Mouse (Mus musculus): ENCODE data around the gene Lingo4. TPM values are rescaled to one million over a fixed set of nuclear protein-coding genes. Genes with fewer than 3 reads are reported as not detected.

Lingo4 gene
- 0.42 TPM for polyA plus RNA-seq (2015; fragmentation: Illumina TruSeq; extraction: RNeasy Lipid Tissue Mini Kit (QIAGEN cat#74804); ENCODE audit: insufficient read depth, low read depth, low replicate concordance)

GRCm38 (mm10) chr3:94398217-94398616, at the start of gene Lingo4:
Gene Lingo4 (plus strand): TSS chr3:94398517.

GRCm38 (mm10) chr3:94362138-94362537, 36.2 kb upstream of the Lingo4 start, which contains the start of gene C2cd4d:
Gene C2cd4d (plus strand): TSS chr3:94362438.

GRCm38 (mm10) chr3:94372641-94373040, 25.7 kb upstream of the Lingo4 start, which contains the start of gene Rorc:
Gene Rorc (plus strand): TSS chr3:94372794.

GRCm38 (mm10) chr3:94413031-94413679, 14.8 kb downstream of the Lingo4 start, which contains the start of gene Tdrkh:
Gene Tdrkh (plus strand): TSS chr3:94413273.

GRCm38 (mm10) chr3:94442951-94443596, 44.8 kb downstream of the Lingo4 start, which contains the start of gene Mrpl9:
Gene Mrpl9 (plus strand): TSS chr3:94443318.

GRCm38 (mm10) chr3:94443597-94443964, 45.3 kb downstream of the Lingo4 start, which contains the start of gene Oaz3:
Gene Oaz3 (minus strand): TSS chr3:94443915.

Other genes with a start within 250 kb of the Lingo4 start
- not detected for gene Gm10696, start 220.3 kb upstream of the Lingo4 start, polyA plus RNA-seq (2015; fragmentation: Illumina TruSeq; extraction: RNeasy Lipid Tissue Mini Kit (QIAGEN cat#74804); ENCODE audit: insufficient read depth, low read depth, low replicate concordance)
- gene Gm5286, start 201.8 kb upstream of the Lingo4 start, polyA plus RNA-seq (2015; fragmentation: Illumina TruSeq; extraction: RNeasy Lipid Tissue Mini Kit (QIAGEN cat#74804); ENCODE audit: insufficient read depth, low read depth, low replicate concordance): not detected
- gene Gm4778, start 134.5 kb upstream of the Lingo4 start, polyA plus RNA-seq (2015; fragmentation: Illumina TruSeq; extraction: RNeasy Lipid Tissue Mini Kit (QIAGEN cat#74804); ENCODE audit: insufficient read depth, low read depth, low replicate concordance): not detected
- 2.6 TPM for gene Them4, start 88.4 kb upstream of the Lingo4 start, polyA plus RNA-seq (2015; fragmentation: Illumina TruSeq; extraction: RNeasy Lipid Tissue Mini Kit (QIAGEN cat#74804); ENCODE audit: insufficient read depth, low read depth, low replicate concordance)
- gene Them5, start 56.4 kb upstream of the Lingo4 start, polyA plus RNA-seq (2015; fragmentation: Illumina TruSeq; extraction: RNeasy Lipid Tissue Mini Kit (QIAGEN cat#74804); ENCODE audit: insufficient read depth, low read depth, low replicate concordance): not detected
- not detected for gene C2cd4d, start 36.1 kb upstream of the Lingo4 start, polyA plus RNA-seq (2015; fragmentation: Illumina TruSeq; extraction: RNeasy Lipid Tissue Mini Kit (QIAGEN cat#74804); ENCODE audit: insufficient read depth, low read depth, low replicate concordance)
- 7.6 TPM for gene Rorc, start 25.7 kb upstream of the Lingo4 start, polyA plus RNA-seq (2015; fragmentation: Illumina TruSeq; extraction: RNeasy Lipid Tissue Mini Kit (QIAGEN cat#74804); ENCODE audit: insufficient read depth, low read depth, low replicate concordance)
- 1.6 TPM for gene Tdrkh, start 14.8 kb downstream of the Lingo4 start, polyA plus RNA-seq (2015; fragmentation: Illumina TruSeq; extraction: RNeasy Lipid Tissue Mini Kit (QIAGEN cat#74804); ENCODE audit: insufficient read depth, low read depth, low replicate concordance)
- gene Mrpl9, start 44.8 kb downstream of the Lingo4 start, polyA plus RNA-seq (2015; fragmentation: Illumina TruSeq; extraction: RNeasy Lipid Tissue Mini Kit (QIAGEN cat#74804); ENCODE audit: insufficient read depth, low read depth, low replicate concordance): 8.4 TPM
- not detected for gene Oaz3, start 45.4 kb downstream of the Lingo4 start, polyA plus RNA-seq (2015; fragmentation: Illumina TruSeq; extraction: RNeasy Lipid Tissue Mini Kit (QIAGEN cat#74804); ENCODE audit: insufficient read depth, low read depth, low replicate concordance)
- gene Celf3, start 79.8 kb downstream of the Lingo4 start, polyA plus RNA-seq (2015; fragmentation: Illumina TruSeq; extraction: RNeasy Lipid Tissue Mini Kit (QIAGEN cat#74804); ENCODE audit: insufficient read depth, low read depth, low replicate concordance): 16.1 TPM
- gene Riiad1, start 81.8 kb downstream of the Lingo4 start, polyA plus RNA-seq (2015; fragmentation: Illumina TruSeq; extraction: RNeasy Lipid Tissue Mini Kit (QIAGEN cat#74804); ENCODE audit: insufficient read depth, low read depth, low replicate concordance): not detected
- gene Snx27, start 184.2 kb downstream of the Lingo4 start, polyA plus RNA-seq (2015; fragmentation: Illumina TruSeq; extraction: RNeasy Lipid Tissue Mini Kit (QIAGEN cat#74804); ENCODE audit: insufficient read depth, low read depth, low replicate concordance): 4.2 TPM
- not detected for gene Gm10972, start 244.6 kb downstream of the Lingo4 start, polyA plus RNA-seq (2015; fragmentation: Illumina TruSeq; extraction: RNeasy Lipid Tissue Mini Kit (QIAGEN cat#74804); ENCODE audit: insufficient read depth, low read depth, low replicate concordance)